Mouse (Mus musculus) small intestine, adult 2 months (tissue): ENCODE measurements at regions not wholly inside any gene's neighbourhood (a gene's known extent, or its start where the extent isn't known, plus 50 kb on each side); places are given as distances from the start of the nearest gene placed in this dataset.

ENCODE experiments used
- H3K27ac ChIP-seq: fragments of 200-500 bp; 2 replicates; pipeline ENCODE4 v1.5.1; 2012; ENCODE audit warnings: low read depth, low read length, control low read depth, inconsistent platforms; ENCODE audit not compliant: insufficient read depth
- H3K27me3 ChIP-seq: fragments of 200-500 bp; 2 replicates; pipeline ENCODE4 v1.6.1; 2012; ENCODE audit warnings: mild to moderate bottlenecking, moderate library complexity, low read length, inconsistent platforms; ENCODE audit not compliant: control insufficient read depth, insufficient read depth
- H3K36me3 ChIP-seq: fragments of 200-500 bp; 2 replicates; pipeline ENCODE4 v1.6.1; 2012; ENCODE audit warnings: mild to moderate bottlenecking, low read length, control low read depth, inconsistent platforms; ENCODE audit not compliant: control insufficient read depth, insufficient read depth
- H3K4me1 ChIP-seq: fragments of 200-500 bp; 2 replicates; pipeline ENCODE4 v1.6.1; 2012; ENCODE audit warnings: low read length, inconsistent platforms, mixed read lengths; ENCODE audit not compliant: control insufficient read depth, insufficient read depth, insufficient read length
- H3K4me3 ChIP-seq: fragments of 200-500 bp; 2 replicates; pipeline ENCODE4 v1.5.1; 2012; ENCODE audit warnings: low read depth, mild to moderate bottlenecking, control low read depth, inconsistent platforms, low read length, moderate library complexity
- CTCF ChIP-seq: fragments of 200-500 bp; IDR thresholded peaks from 2 replicates; pipeline ENCODE4 v1.5.1; 2012; ENCODE audit warnings: low read depth, mild to moderate bottlenecking, control low read depth, inconsistent platforms, low read length, moderate library complexity, mixed read lengths; ENCODE audit not compliant: insufficient replicate concordance, insufficient read length; ENCODE audit errors: extremely low read depth
- POLR2A ChIP-seq: fragments of 200-500 bp; IDR thresholded peaks from 2 replicates; pipeline ENCODE4 v1.6.1; 2012; ENCODE audit warnings: low read depth, mild to moderate bottlenecking, control low read depth, inconsistent platforms, low read length, moderate library complexity
- WGBS: fragments of 180-500 bp; shearing (Covaris S2); methylation state at CpG from one replicate; pipeline ENCODE4 v1.1.7; 2018; 5-methylcytosine and 5-hydroxymethylcytosine counted together

DNA sequence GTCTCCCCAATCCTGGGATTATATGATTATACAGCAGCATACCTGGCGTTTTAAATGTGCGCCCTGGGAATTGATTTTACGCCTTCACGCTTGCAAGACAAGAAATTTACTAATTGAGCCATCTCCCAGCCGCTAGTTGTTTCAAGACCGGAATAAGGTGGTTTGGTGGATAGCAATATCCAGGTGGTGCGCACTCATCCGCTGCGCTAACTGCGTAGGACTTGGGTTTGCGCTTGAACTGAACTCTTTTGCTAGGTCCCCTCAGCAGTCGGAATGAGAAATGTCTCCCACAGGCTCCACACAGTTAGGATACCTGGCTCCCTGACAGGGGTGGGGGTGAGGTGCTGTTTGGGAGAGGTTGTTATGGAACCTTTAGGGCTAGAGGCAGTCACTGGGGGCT is 136.4 kb upstream of the Rybp start:
- TF ChIP-seq POLR2A: no peak
- TF ChIP-seq CTCF: no peak
- Histone ChIP-seq H3K27ac (no peak overlapping the region), H3K4me1 (no peaks in the 10 kb centered on the region), H3K27me3 (no peaks in the 10 kb centered on the region), H3K36me3 (no peaks in the 10 kb centered on the region), H3K4me3 (no peak overlapping the region)
- WGBS: 95% methylated on average over 12 of the region's 12 CpGs

DNA sequence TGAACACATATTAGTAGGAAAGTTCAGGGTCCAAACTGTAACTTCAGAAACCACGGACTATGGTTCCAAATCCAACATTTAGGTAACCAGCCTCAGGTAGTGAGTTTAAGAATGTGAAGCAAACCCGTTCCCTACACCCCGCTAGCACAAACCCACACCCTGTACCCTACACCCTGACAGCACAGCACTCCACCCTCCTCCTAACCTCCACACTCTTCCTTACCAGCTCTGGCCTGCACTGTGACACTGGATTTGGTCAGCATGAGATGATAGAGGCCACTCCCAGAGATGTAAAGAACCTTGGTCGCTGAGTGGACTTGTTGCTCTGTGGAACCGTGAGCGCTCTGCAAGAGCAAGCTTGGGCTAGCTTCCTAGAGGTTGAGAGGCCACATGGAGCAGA is 135.3 kb upstream of the Rybp start:
- no peaks in the 10 kb centered on the region for H3K27me3 ChIP-seq
- 83% methylated on average over 6 of the region's 6 CpGs for WGBS

DNA sequence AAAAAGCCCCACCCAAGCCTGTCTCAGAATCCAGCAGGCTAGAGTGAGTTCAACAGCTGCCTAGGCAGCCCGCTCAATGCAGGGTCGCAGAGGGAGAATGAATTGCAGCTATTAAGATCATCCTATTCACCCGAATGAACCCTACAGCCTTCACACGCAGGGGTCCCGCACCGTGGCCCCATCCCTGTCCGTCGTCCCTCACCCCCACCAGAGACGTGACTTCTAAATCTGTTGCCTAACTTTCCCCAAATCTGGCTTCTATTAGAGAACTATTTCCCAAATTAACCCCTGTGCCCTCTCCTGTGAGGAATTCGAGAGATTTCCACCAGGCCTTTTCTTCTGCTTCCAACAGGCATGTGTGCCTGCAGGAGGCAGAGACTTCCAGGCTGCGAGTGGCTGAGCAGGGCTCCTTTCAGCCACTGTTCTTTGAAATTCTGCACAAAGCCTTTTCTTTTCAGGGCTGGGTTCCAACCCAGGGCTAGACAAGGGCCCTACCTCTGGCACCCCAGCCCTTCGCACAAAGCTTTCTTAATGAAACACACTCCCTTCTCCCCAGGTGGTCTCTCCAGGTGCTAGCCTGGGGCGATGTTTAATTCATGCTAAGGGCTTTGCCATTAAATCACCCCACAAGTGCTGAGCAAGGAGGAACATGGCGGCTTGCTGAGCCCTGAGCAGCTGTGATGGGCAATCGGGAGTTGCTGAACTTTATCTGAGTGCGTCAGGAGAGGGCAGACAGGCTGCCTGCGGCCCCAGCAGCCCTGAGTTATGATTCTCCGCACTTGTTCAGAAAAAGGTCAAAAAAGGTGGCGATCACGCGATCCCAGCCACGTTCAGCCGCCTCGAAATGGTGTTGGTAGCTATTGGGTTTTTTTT is 134.7 kb upstream of the Rybp start:
- WGBS: 68% methylated on average over 24 of the region's 24 CpGs
- Histone ChIP-seq H3K27me3 (no peaks in the 10 kb centered on the region), H3K4me1 (no peaks in the 10 kb centered on the region), H3K27ac (no peak overlapping the region), H3K4me3 (no peak overlapping the region), H3K36me3 (no peaks in the 10 kb centered on the region)
- TF ChIP-seq POLR2A: no peak
- TF ChIP-seq CTCF: no peak

More for the DNA sequence above, 135.3 kb upstream of the Rybp start:
- Histone ChIP-seq H3K36me3 (no peaks in the 10 kb centered on the region), H3K4me1 (no peaks in the 10 kb centered on the region), H3K27ac (no peak overlapping the region), H3K4me3 (no peak overlapping the region)
- no peak for TF ChIP-seq POLR2A
- TF ChIP-seq CTCF: no peak

DNA sequence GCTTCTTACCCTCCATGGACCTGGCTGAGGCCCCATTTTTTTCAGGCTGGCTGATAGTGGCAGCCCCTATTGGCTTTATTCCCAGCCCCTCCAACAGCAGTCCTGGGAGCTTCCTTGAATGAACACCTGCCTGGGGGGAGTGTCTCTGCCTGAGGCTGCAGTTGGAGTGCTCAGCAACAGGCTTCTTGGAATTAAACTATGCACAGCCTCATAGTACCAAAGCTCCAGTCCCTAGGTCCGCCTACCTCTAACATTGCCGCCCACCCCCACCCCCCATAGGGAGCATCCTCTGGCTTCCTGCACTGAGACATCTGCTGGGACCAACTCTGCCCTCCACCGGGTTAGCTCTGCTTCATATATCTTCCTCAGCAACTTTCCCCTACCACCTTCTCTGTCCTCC is 133.3 kb upstream of the Rybp start:
- WGBS: 74% methylated on average over 3 of the region's 3 CpGs
- Histone ChIP-seq H3K4me3 (no peak overlapping the region), H3K27ac (no peak overlapping the region), H3K27me3 (no peaks in the 10 kb centered on the region), H3K36me3 (no peaks in the 10 kb centered on the region), H3K4me1 (no peaks in the 10 kb centered on the region; the same call in 1 of the 2 replicates)
- TF ChIP-seq POLR2A: no peak
- no peak for TF ChIP-seq CTCF

DNA sequence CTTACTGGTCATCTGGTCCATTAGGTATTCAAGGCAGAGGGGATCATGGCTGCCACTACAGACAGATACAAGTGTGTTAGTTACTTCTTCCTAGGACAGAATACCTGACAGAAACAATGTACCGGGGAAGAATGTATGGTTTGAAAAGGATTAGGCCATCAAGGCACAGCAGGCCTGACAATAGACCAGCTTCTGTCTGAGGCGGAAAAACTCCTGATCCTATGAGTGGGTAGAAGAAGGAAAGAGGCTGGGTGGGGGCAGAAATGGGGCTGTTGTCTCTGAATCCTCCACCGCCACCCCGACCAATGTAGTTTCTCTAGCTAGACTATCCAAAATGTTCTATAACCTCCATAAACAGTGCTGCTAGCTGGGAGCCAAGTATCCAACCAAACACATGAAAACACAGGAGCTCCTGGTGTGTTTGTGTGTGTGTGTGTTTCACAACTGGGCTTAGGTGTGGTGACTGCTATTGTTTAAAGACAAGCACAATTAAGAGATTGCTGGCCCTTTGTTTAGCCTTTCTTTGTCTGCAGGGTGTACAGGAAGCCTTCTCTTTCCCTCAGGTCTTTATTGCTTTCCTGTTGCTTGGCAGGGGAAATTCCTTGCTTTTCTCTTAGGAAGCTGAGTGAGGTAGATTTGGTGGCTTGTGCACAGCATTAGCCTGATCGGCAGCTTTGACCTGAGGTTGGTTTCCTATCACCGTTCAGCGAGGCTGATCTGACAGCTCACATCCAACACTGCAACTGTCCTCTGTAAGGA is 132.7 kb upstream of the Rybp start:
- H3K4me3 ChIP-seq: no peak overlapping the region
- 72% methylated on average over 7 of the region's 7 CpGs for WGBS
- TF ChIP-seq POLR2A (no peak), CTCF (no peak)
- no peaks in the 10 kb centered on the region for H3K27me3 ChIP-seq
- no peak overlapping the region for H3K27ac ChIP-seq
- no peaks in the 10 kb centered on the region for H3K36me3 ChIP-seq
- no peaks in the 10 kb centered on the region; the same call in 1 of the 2 replicates for H3K4me1 ChIP-seq

DNA sequence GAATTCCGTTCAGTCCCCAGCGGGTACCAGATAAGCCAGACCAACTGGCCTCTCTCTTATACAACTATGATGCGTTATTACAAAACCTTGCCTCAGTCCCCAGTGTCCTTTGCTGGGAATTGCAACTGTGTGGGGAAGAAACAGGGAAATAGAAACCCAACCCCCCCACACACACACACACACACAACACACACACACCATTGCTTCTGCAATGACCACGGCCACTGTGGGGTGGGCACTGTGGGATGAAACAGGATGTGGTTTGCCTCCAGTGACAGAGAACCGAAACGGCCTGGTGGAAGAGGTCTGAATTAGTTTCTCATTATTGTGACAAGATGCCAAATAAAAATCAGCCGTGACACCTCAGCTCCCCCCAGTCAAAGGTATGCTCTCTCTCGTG is 128.8 kb upstream of the Rybp start:
- H3K27ac ChIP-seq: no peak overlapping the region
- TF ChIP-seq CTCF: no peak
- no peak for TF ChIP-seq POLR2A
- no peaks in the 10 kb centered on the region for H3K36me3 ChIP-seq
- H3K27me3 ChIP-seq: no peaks in the 10 kb centered on the region
- no peaks in the 10 kb centered on the region; the same call in 1 of the 2 replicates for H3K4me1 ChIP-seq
- WGBS: 67% methylated on average over 8 of the region's 8 CpGs
- no peak overlapping the region for H3K4me3 ChIP-seq

DNA sequence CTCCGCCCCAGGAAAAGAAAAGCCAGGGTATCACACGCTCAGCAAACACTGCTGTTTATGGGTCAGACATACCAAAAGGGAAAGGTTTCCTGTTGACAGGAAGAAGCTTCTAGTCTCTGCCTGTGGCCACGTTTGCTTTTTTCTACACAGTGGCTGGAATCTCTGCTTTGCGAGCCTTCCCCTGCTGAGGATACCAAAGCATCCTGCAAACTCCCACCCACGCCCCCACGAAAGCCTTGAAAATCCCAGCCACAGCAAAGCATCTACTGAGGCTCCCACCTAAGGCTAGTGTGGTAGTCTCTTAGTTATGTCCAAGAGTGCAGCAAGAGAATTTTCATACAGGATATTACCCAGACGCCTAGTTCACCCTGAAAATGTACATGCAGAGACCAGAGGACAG is 128.2 kb upstream of the Rybp start:
- 52% methylated on average over 7 of the region's 7 CpGs for WGBS
- no peaks in the 10 kb centered on the region for H3K36me3 ChIP-seq
- no peaks in the 10 kb centered on the region; the same call in 1 of the 2 replicates for H3K4me1 ChIP-seq
- H3K4me3 ChIP-seq: no peak overlapping the region
- no peaks in the 10 kb centered on the region for H3K27me3 ChIP-seq
- no peak overlapping the region for H3K27ac ChIP-seq
- TF ChIP-seq CTCF (no peak), POLR2A (no peak)
